Mouse (Mus musculus) thymus, postnatal 4 days (tissue): ENCODE results near the gene Gm20538.

Experiments
- DNase-seq: peaks from one replicate; pipeline ENCODE4 v3.0.0; 2021

Gene Gm20538

GRCm38 (mm10) chr19:44552731-44553130, at the start of gene Gm20538:
Gm20538 (minus strand) TSS chr19:44552831.
- DNase-seq, result no peak

- DNase-seq, result no peak
Measured at GRCm38 (mm10) chr19:44594180-44594579, 41.5 kb upstream of the Gm20538 start.

- DNase-seq, result no peak
Measured at GRCm38 (mm10) chr19:44591638-44592037, 39.0 kb upstream of the Gm20538 start.

- no peak for DNase-seq
Measured at GRCm38 (mm10) chr19:44590992-44591391, 38.4 kb upstream of the Gm20538 start.

- no peak for DNase-seq
Measured at GRCm38 (mm10) chr19:44589591-44590223, 37.1 kb upstream of the Gm20538 start.

GRCm38 (mm10) chr19:44588036-44588435, 35.4 kb upstream of the Gm20538 start:
- no peak for DNase-seq

- peak; percentile 97 for DNase-seq
Measured at GRCm38 (mm10) chr19:44582638-44583309, 30.1 kb upstream of the Gm20538 start.

- no peak for DNase-seq
Measured at GRCm38 (mm10) chr19:44582103-44582502, 29.5 kb upstream of the Gm20538 start.

- DNase-seq, result peak; percentile 38
Measured at GRCm38 (mm10) chr19:44578038-44578437, 25.4 kb upstream of the Gm20538 start.

- no peak for DNase-seq
Measured at GRCm38 (mm10) chr19:44576275-44576674, 23.6 kb upstream of the Gm20538 start.

- DNase-seq, result no peak
Measured at GRCm38 (mm10) chr19:44567763-44568162, 15.1 kb upstream of the Gm20538 start.

GRCm38 (mm10) chr19:44564006-44564405, 11.4 kb upstream of the Gm20538 start:
- no peak for DNase-seq

GRCm38 (mm10) chr19:44562652-44563206, 10.1 kb upstream of the Gm20538 start, which contains the start of gene Hif1an:
Hif1an (plus strand) TSS chr19:44562850.
- DNase-seq, result peak; percentile 96

- peak; percentile 96 for DNase-seq
Measured at GRCm38 (mm10) chr19:44554861-44555590, 2.4 kb upstream of the Gm20538 start, which contains the start of gene Ndufb8. Ndufb8 (minus strand) TSS chr19:44555440.

GRCm38 (mm10) chr19:44554490-44554860, 1.8 kb upstream of the Gm20538 start:
- no peak for DNase-seq

GRCm38 (mm10) chr19:44553286-44553685, 655 bp upstream of the Gm20538 start:
- no peak for DNase-seq

- DNase-seq, result peak; percentile 35
Measured at GRCm38 (mm10) chr19:44545321-44546041, 7.2 kb downstream of the Gm20538 start, which contains the start of gene Sec31b. Sec31b (minus strand) TSS chr19:44545864.

- peak; percentile 91 for DNase-seq
Measured at GRCm38 (mm10) chr19:44544775-44545174, 7.9 kb downstream of the Gm20538 start.

- no peak for DNase-seq
Measured at GRCm38 (mm10) chr19:44544372-44544771, 8.3 kb downstream of the Gm20538 start.

GRCm38 (mm10) chr19:44542694-44543178, 9.9 kb downstream of the Gm20538 start:
- DNase-seq, result no peak

GRCm38 (mm10) chr19:44537416-44537815, 15.2 kb downstream of the Gm20538 start:
- DNase-seq, result no peak

- DNase-seq, result no peak
Measured at GRCm38 (mm10) chr19:44535376-44535775, 17.3 kb downstream of the Gm20538 start.
